Comparison of ENCODE assay signal across 8 mouse cellular contexts in the genomic region with DNA sequence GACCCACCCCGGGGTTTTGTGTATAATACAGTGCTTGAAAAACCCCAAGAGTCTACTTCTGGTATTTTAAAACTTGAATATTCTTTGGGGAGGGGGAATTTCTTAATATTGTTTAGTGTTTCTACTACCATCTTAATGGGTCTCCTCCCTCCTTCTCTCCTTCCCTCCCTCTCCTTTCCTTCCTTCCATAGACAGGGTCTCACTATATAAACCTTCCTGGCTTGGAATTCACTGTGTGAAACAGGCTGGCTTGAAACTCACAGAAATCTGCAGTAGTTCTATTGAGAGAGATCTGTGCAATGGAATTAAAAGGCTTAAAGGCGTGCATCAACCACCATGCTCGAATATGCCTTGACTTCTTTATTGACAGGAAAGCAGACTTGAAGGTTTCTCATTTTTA. TPM values are rescaled to one million over a fixed set of nuclear protein-coding genes. Genes with fewer than 3 reads are reported as not detected.
DNase-seq lines count a peak whose midpoint lies in the region; ATAC-seq and TF ChIP-seq lines count a peak whose summit lies in the region.
"Had no signal": no experiment of that assay in that cellular context is flagged by ENCODE, and none has a peak within 500 bp of the region (broad histone marks: within the 10 kb centered on the region; RNA-seq: fewer than 3 reads in every experiment).

No protein-coding gene starts in this region.

- TF ChIP-seq CTCF in lung, postnatal 0 days (IDR thresholded peaks at IDR 0.05) = no peak

- H3K27me3 ChIP-seq in lung, postnatal 0 days (replicated peaks; ENCODE audit: insufficient read depth, low read length) = no peaks in the 10 kb centered on the region
- H3K27me3 ChIP-seq in forebrain, embryonic 14.5 days (replicated peaks; ENCODE audit: control insufficient read depth, insufficient read depth, low read length) = no peaks in the 10 kb centered on the region
- no peaks in the 10 kb centered on the region for H3K27me3 ChIP-seq in limb, embryonic 14.5 days (ENCODE audit: control insufficient read depth, insufficient read depth, low read length)
- no peaks in the 10 kb centered on the region for H3K27me3 ChIP-seq in stomach, embryonic 15.5 days (replicated peaks)

- TF ChIP-seq EP300 in lung, postnatal 0 days (IDR thresholded peaks at IDR 0.05) = no peak

- DNase-seq in lung, postnatal 0 days (ENCODE audit: low spot score) = no peak
- DNase-seq in lung, postnatal 10 days = no peak
- no peak for DNase-seq in forebrain, embryonic 14.5 days (ENCODE audit: low spot score)
- DNase-seq in limb, embryonic 14.5 days (ENCODE audit: low spot score) = no peak
- no peak for DNase-seq in embryo, embryonic 9.5 days (ENCODE audit: extremely low spot score)
- no peak for DNase-seq in thymus, postnatal 4 days
- DNase-seq: lung, adult 2 months had no signal

- WGBS in lung, postnatal 0 days = 58% methylated on average over 3 of the region's 3 CpGs
- 80% methylated on average over 3 of the region's 3 CpGs for WGBS in forebrain, embryonic 14.5 days
- 72% methylated on average over 3 of the region's 3 CpGs for WGBS in limb, embryonic 14.5 days
- WGBS in stomach, embryonic 15.5 days = 65% methylated on average over 3 of the region's 3 CpGs

- H3K9me3 ChIP-seq in lung, postnatal 0 days (ENCODE audit: low read length) = no peaks in the 10 kb centered on the region
- no peaks in the 10 kb centered on the region for H3K9me3 ChIP-seq in forebrain, embryonic 14.5 days (replicated peaks; ENCODE audit: control insufficient read depth, low read length)
- H3K9me3 ChIP-seq in limb, embryonic 14.5 days (ENCODE audit: control insufficient read depth, low read length) = no peaks in the 10 kb centered on the region
- H3K9me3 ChIP-seq in stomach, embryonic 15.5 days = no peaks in the 10 kb centered on the region

- no peak overlapping the region for H3K27ac ChIP-seq in lung, postnatal 0 days (ENCODE audit: low read length)
- no peak overlapping the region for H3K27ac ChIP-seq in forebrain, embryonic 14.5 days (ENCODE audit: low read depth, low read length)
- H3K27ac ChIP-seq in limb, embryonic 14.5 days (replicated peaks; ENCODE audit: low read depth, low read length) = no peak overlapping the region
- H3K27ac ChIP-seq in stomach, embryonic 15.5 days = no peak overlapping the region

- H3K4me3 ChIP-seq in lung, postnatal 0 days (ENCODE audit: low read depth, low read length) = peak overlapping the region; percentile 73; the same call in 1 of the 2 replicates
- H3K4me3 ChIP-seq in forebrain, embryonic 14.5 days (ENCODE audit: low read depth, low read length) = peak overlapping the region; percentile 53
- H3K4me3 ChIP-seq in limb, embryonic 14.5 days (replicated peaks; ENCODE audit: low read length) = peak overlapping the region; percentile 64
- peak overlapping the region; percentile 86 for H3K4me3 ChIP-seq in stomach, embryonic 15.5 days (replicated peaks)

- no peak for TF ChIP-seq POLR2A in limb, embryonic 14.5 days (IDR thresholded peaks at IDR 0.05; ENCODE audit: borderline replicate concordance, extremely low read depth, insufficient read depth, insufficient read length)

- no peak for ATAC-seq in lung, postnatal 0 days
- ATAC-seq in forebrain, embryonic 14.5 days = no peak
- ATAC-seq in limb, embryonic 14.5 days (ENCODE audit: low FRiP score, low read depth) = no peak
- no peak for ATAC-seq in stomach, embryonic 15.5 days (ENCODE audit: insufficient read depth, low FRiP score, low read depth)

- H3K4me1 ChIP-seq in lung, postnatal 0 days (ENCODE audit: insufficient read depth, low read depth, low read length) = peaks cover 8% of the 10 kb centered on the region
- H3K4me1 ChIP-seq in forebrain, embryonic 14.5 days (ENCODE audit: control insufficient read depth, insufficient read depth, low read length) = peaks cover 12% of the 10 kb centered on the region
- H3K4me1 ChIP-seq in limb, embryonic 14.5 days (ENCODE audit: control insufficient read depth, insufficient read depth, low read length) = peaks cover 13% of the 10 kb centered on the region
- H3K4me1 ChIP-seq in stomach, embryonic 15.5 days = peaks cover 17% of the 10 kb centered on the region; the same call in 1 of the 2 replicates

- peak overlapping the region; percentile 83 for H3K4me2 ChIP-seq in lung, postnatal 0 days (replicated peaks; ENCODE audit: low read depth, low read length)
- H3K4me2 ChIP-seq in forebrain, embryonic 14.5 days (ENCODE audit: low read length) = peak overlapping the region; percentile 79
- H3K4me2 ChIP-seq in limb, embryonic 14.5 days (replicated peaks; ENCODE audit: low read depth, low read length, severe bottlenecking) = peak overlapping the region; percentile 64
- peak overlapping the region; percentile 79 for H3K4me2 ChIP-seq in stomach, embryonic 15.5 days

- H3K9ac ChIP-seq in lung, postnatal 0 days (replicated peaks; ENCODE audit: low read depth) = no peak overlapping the region
- H3K9ac ChIP-seq in forebrain, embryonic 14.5 days (ENCODE audit: low read length) = peak overlapping the region; percentile 68
- peak overlapping the region; percentile 72; the same call in 1 of the 2 replicates for H3K9ac ChIP-seq in limb, embryonic 14.5 days (ENCODE audit: low read depth, low read length, severe bottlenecking)
- H3K9ac ChIP-seq in stomach, embryonic 15.5 days = peak overlapping the region; percentile 73; the same call in 1 of the 2 replicates

- H3K36me3 ChIP-seq in lung, postnatal 0 days (ENCODE audit: insufficient read depth, low read length) = peaks cover 5% of the 10 kb centered on the region; the same call in 1 of the 2 replicates
- H3K36me3 ChIP-seq in forebrain, embryonic 14.5 days (ENCODE audit: control insufficient read depth, insufficient read depth, low read length) = peaks cover 19% of the 10 kb centered on the region
- peaks cover 25% of the 10 kb centered on the region for H3K36me3 ChIP-seq in limb, embryonic 14.5 days (ENCODE audit: control insufficient read depth, insufficient read depth, low read length)
- H3K36me3 ChIP-seq in stomach, embryonic 15.5 days = peaks cover 9% of the 10 kb centered on the region; the same call in 1 of the 2 replicates

RNA-seq across cellular contexts. Expression of gene Hmgb1, which starts 1.5 kb away (rescaled TPM):
- 616 and 682 TPM in 2 replicates for polyA plus RNA-seq in lung, postnatal 0 days (2015; fragmentation: Nextera tagmentation; extraction: Ambion mirVana)
- polyA plus RNA-seq in forebrain, embryonic 14.5 days (2014; fragmentation: Nextera tagmentation; extraction: Ambion mirVana) = 1,219 and 1,258 TPM in 2 replicates
- polyA plus RNA-seq in limb, embryonic 14.5 days (2012; rRNA removed) = 237 and 577 TPM in 2 replicates
- polyA plus RNA-seq in limb, embryonic 14.5 days (2014; fragmentation: Nextera tagmentation; extraction: Ambion mirVana) = 1,456 and 1,457 TPM in 2 replicates
- polyA plus RNA-seq in stomach, embryonic 15.5 days (2015; fragmentation: Nextera tagmentation; extraction: Ambion mirVana) = 1,196 and 1,237 TPM in 2 replicates

RNA-seq across cellular contexts. Expression of gene Uspl1, which starts 1.7 kb away (rescaled TPM):
- polyA plus RNA-seq in lung, postnatal 0 days (2015; fragmentation: Nextera tagmentation; extraction: Ambion mirVana) = 17.5 and 18.2 TPM in 2 replicates
- 57.5 and 59.9 TPM in 2 replicates for polyA plus RNA-seq in forebrain, embryonic 14.5 days (2014; fragmentation: Nextera tagmentation; extraction: Ambion mirVana)
- 27.2 and 27.8 TPM in 2 replicates for polyA plus RNA-seq in limb, embryonic 14.5 days (2012; rRNA removed)
- 44.8 and 53.3 TPM in 2 replicates for polyA plus RNA-seq in limb, embryonic 14.5 days (2014; fragmentation: Nextera tagmentation; extraction: Ambion mirVana)
- 32.0 and 37.0 TPM in 2 replicates for polyA plus RNA-seq in stomach, embryonic 15.5 days (2015; fragmentation: Nextera tagmentation; extraction: Ambion mirVana)
